Mouse (Mus musculus): ENCODE results near the gene Rsbn1. TPM values are rescaled to one million over a fixed set of nuclear protein-coding genes. Genes with fewer than 3 reads are reported as not detected.

The Rsbn1 gene
- polyA plus RNA-seq, 1 experiment from 2014 or later = 24.6 TPM

DNA sequence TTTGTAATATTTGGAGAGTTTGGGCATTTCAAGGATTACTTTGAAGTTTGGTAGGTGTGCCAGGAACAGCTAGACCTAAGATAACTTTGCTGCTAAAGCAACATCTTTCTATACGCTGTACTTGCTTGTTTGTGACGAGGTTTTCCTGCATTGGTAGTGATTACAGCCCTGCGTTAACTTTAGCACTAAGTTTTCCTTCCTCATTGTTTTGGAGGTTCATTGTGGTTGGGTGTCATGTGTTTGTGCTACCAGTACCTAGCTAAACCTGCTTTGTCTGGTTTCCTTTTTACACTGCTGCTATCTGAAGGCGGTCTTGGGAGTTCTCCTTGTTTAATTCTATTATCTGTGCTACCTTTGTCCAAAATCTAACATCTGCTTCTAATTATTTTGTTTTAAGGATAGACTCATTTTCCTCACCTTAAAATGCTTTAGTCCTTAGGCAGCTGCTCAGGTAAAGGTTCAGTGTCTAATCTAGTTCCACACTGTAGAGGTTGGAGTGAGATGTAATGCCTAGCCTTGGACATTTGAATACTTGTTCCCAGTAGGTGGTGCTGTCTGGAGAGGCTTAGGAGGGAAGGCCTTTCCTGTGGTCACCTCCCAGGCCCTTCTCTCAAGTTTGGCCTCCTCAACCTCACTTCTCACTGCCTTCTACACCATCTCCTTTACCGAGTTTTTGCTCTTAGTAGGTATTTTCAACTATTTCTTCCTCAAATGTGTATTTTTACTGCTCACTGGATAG, 96.2 kb downstream of the Rsbn1 start:
- 88% methylated on average over 5 of the region's 5 CpGs for whole genome bisulfite sequencing
- Histone ChIP-seq H3K9ac (replicated peaks) (no peak overlapping the region), H3K27me3 (no peaks in the 10 kb centered on the region), H3K9me3 (no peaks in the 10 kb centered on the region), H3K4me2 (replicated peaks) (no peak overlapping the region), H3K4me1 (no peaks in the 10 kb centered on the region), H3K36me3 (peaks cover 39% of the 10 kb centered on the region), H3K4me3 (no peak overlapping the region), H3K27ac (replicated peaks) (no peak overlapping the region)
- ATAC-seq (ENCODE audit: low FRiP score, low read depth) = no peak

- H3K4me2 ChIP-seq (replicated peaks) = no peak overlapping the region
- WGBS = 92% methylated on average over 2 of the region's 2 CpGs
- H3K27ac ChIP-seq (replicated peaks) = no peak overlapping the region
- no peaks in the 10 kb centered on the region for H3K4me1 ChIP-seq
- H3K9me3 ChIP-seq = no peaks in the 10 kb centered on the region
- no peaks in the 10 kb centered on the region for H3K27me3 ChIP-seq
- peaks cover 36% of the 10 kb centered on the region for H3K36me3 ChIP-seq
- H3K4me3 ChIP-seq = no peak overlapping the region
- no peak overlapping the region for H3K9ac ChIP-seq (replicated peaks)
- no peak for ATAC-seq (ENCODE audit: low FRiP score, low read depth)
Measured at GRCm38 (mm10) chr3:104011972-104012371, 98.1 kb downstream of the Rsbn1 start.

Other genes starting within 250 kb of the Rsbn1 start
- 6.6 and 10.7 TPM in 2 replicates for gene Olfml3, start 176.1 kb upstream of the Rsbn1 start, polyA plus RNA-seq (2016; fragmentation: Nextera tagmentation; extraction: Ambion mirVana)
- gene Gm10964, start 174.8 kb upstream of the Rsbn1 start, polyA plus RNA-seq (2016; fragmentation: Nextera tagmentation; extraction: Ambion mirVana) = not detected in 2 replicates
- gene Hipk1, start 122.6 kb upstream of the Rsbn1 start, polyA plus RNA-seq (2016; fragmentation: Nextera tagmentation; extraction: Ambion mirVana) = 17.9 and 18.3 TPM in 2 replicates
- gene Dclre1b, start 104.7 kb upstream of the Rsbn1 start, polyA plus RNA-seq (2016; fragmentation: Nextera tagmentation; extraction: Ambion mirVana) = 25.6 and 32.4 TPM in 2 replicates
- 21.8 and 26.1 TPM in 2 replicates for gene Ap4b1, start 104.6 kb upstream of the Rsbn1 start, polyA plus RNA-seq (2016; fragmentation: Nextera tagmentation; extraction: Ambion mirVana)
- gene Gm43064, start 104.5 kb upstream of the Rsbn1 start, polyA plus RNA-seq (2016; fragmentation: Nextera tagmentation; extraction: Ambion mirVana) = 0.17 TPM in 1 of 2 replicates, not detected in the other
- 0.38 and 0.42 TPM in 2 replicates for gene Bcl2l15, start 81.5 kb upstream of the Rsbn1 start, polyA plus RNA-seq (2016; fragmentation: Nextera tagmentation; extraction: Ambion mirVana)
- gene Ptpn22, start 54.3 kb upstream of the Rsbn1 start, polyA plus RNA-seq (2016; fragmentation: Nextera tagmentation; extraction: Ambion mirVana) = 0.19 and 0.21 TPM in 2 replicates
- gene Phtf1, start 54.0 kb downstream of the Rsbn1 start, polyA plus RNA-seq (2016; fragmentation: Nextera tagmentation; extraction: Ambion mirVana) = 50.4 and 56.4 TPM in 2 replicates